Mouse (Mus musculus) stomach, embryonic 14.5 days (tissue): Measurements from ENCODE around the gene Sec16b. TPM values are rescaled to one million over a fixed set of nuclear protein-coding genes. Genes with fewer than 3 reads are reported as not detected.
A peak's percentile ranks its signal among the peaks of the same experiment; 100 is the strongest.

Source experiments
- ATAC-seq: fragments of 200-750 bp; cut with Nextera tagmentation; 2 replicates; pipeline ENCODE4 v1.8.0; 2017; ENCODE audit warnings: low read depth, moderate TSS enrichment; ENCODE audit not compliant: insufficient number of reproducible peaks, insufficient read depth, low FRiP score
- H3K27ac ChIP-seq: fragments of 300-500 bp; sonication (generic); 2 replicates; pipeline ENCODE4 v1.5.1; 2014; ENCODE audit warnings: mild to moderate bottlenecking, low read length, moderate library complexity, mixed read lengths
- H3K27me3 ChIP-seq: fragments of 300-500 bp; sonication (generic); 2 replicates; pipeline ENCODE4 v1.6.1; 2014; ENCODE audit warnings: low read length, control low read depth, mixed read lengths; ENCODE audit not compliant: control insufficient read depth, insufficient read depth
- H3K36me3 ChIP-seq: fragments of 300-500 bp; sonication (generic); 2 replicates; pipeline ENCODE4 v1.6.1; 2014; ENCODE audit warnings: mild to moderate bottlenecking, control low read depth, low read length, moderate library complexity, mixed read lengths; ENCODE audit not compliant: control insufficient read depth, insufficient read depth
- H3K4me1 ChIP-seq: fragments of 300-500 bp; sonication (generic); 2 replicates; pipeline ENCODE4 v1.6.1; 2014; ENCODE audit warnings: low read length, control low read depth, mixed read lengths; ENCODE audit not compliant: control insufficient read depth, insufficient read depth
- H3K4me2 ChIP-seq: fragments of 300-500 bp; sonication (generic); replicated peaks from 2 replicates; pipeline ENCODE4 v1.6.1; 2014; ENCODE audit warnings: low read depth, low read length, control low read depth
- H3K4me3 ChIP-seq: fragments of 300-500 bp; sonication (generic); 2 replicates; pipeline ENCODE4 v1.5.1; 2014; ENCODE audit warnings: low read depth, low read length, control low read depth
- H3K9ac ChIP-seq: fragments of 300-500 bp; sonication (generic); replicated peaks from 2 replicates; pipeline ENCODE4 v1.6.1; 2014; ENCODE audit warnings: low read depth, mild to moderate bottlenecking, control low read depth, low read length, moderate library complexity, mixed read lengths
- H3K9me3 ChIP-seq: fragments of 300-500 bp; sonication (generic); 2 replicates; pipeline ENCODE4 v1.6.1; 2016; ENCODE audit warnings: low read depth, low read length, control low read depth; ENCODE audit not compliant: control insufficient read depth
- WGBS: fragments of 180-500 bp; shearing (Covaris S2); extraction: QIAGEN DNeasy Blood & Tissue Kit; methylation state at CpG from one replicate; pipeline ENCODE4 v1.1.7; 2014; 5-methylcytosine and 5-hydroxymethylcytosine counted together
- polyA plus RNA-seq: library from polyadenylated mRNA; unstranded; fragments of >200 nt; fragmentation: Nextera tagmentation; extraction: Ambion mirVana; gene quantifications from 2 replicates; pipeline ENCODE4 v1.2.1, GENCODE M21; 2014

Gene Sec16b
- polyA plus RNA-seq, 1 experiment from 2014 or later, result 6.7 TPM

DNA sequence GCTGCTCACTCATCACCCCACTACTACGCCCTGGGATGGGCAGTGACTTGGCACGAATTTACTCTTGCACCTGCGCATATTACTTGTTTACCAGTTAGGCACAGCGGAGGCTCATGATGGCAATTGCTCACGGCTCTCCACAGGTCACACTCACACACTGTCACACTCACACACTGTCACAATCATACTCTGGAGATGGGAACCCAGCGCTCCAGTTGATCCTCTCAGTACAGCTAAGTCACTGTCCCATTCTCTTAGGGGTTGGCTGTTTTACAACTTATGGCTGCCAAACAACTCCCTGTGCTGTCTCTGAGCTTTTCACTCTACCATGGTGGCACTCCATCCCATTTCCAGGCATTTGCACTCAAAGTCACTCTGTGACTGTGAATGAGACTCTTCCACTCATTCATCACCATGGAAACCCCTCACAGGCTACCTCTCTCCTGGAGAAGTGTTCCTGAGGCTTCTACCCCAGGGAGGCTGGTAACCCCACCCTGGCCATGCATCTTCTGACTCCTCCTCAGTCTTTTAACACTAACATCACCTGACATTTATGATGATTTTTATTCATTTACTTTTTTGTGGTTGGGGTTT lies 5.1 kb upstream of the Sec16b start:
- no peak overlapping the region for H3K27ac ChIP-seq
- WGBS, result 86% methylated on average over 6 of the region's 6 CpGs

DNA sequence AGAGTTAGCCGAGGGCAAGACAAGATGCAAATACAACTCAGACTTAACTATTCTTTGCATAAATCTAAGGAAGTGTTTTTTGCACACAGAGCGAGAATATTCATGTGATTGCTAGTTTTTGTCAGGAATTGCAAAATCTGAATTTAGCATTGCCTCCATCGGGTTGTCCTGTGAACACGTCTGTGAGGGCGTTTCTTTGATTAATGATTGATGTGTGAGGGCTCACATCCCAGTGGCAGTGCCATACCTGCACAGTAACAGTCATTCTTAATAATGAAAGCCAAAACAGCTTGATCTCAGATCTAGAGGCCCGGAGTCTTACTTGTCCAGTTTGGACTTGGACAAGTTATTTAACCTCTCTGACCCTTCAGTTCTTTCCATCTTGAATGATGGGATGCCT lies 3.5 kb upstream of the Sec16b start:
- no peaks in the 10 kb centered on the region for H3K9me3 ChIP-seq
- H3K9ac ChIP-seq, result no peak overlapping the region
- H3K4me3 ChIP-seq, result no peak overlapping the region
- ATAC-seq, result no peak
- H3K4me2 ChIP-seq, result no peak overlapping the region
- no peaks in the 10 kb centered on the region for H3K36me3 ChIP-seq
- 0 out of 2 replicates have a peak, but pooled peaks cover 6% of the 10 kb centered on the region for H3K4me1 ChIP-seq
- no peak overlapping the region for H3K27ac ChIP-seq
- no peaks in the 10 kb centered on the region for H3K27me3 ChIP-seq
- 70% methylated on average over 6 of the region's 6 CpGs for WGBS

More for the DNA sequence above, 5.1 kb upstream of the Sec16b start:
- no peak overlapping the region for H3K4me3 ChIP-seq
- no peaks in the 10 kb centered on the region for H3K36me3 ChIP-seq
- H3K27me3 ChIP-seq, result no peaks in the 10 kb centered on the region
- H3K4me2 ChIP-seq, result no peak overlapping the region
- no peaks in the 10 kb centered on the region for H3K4me1 ChIP-seq
- ATAC-seq, result no peak
- H3K9me3 ChIP-seq, result no peaks in the 10 kb centered on the region
- H3K9ac ChIP-seq, result no peak overlapping the region

DNA sequence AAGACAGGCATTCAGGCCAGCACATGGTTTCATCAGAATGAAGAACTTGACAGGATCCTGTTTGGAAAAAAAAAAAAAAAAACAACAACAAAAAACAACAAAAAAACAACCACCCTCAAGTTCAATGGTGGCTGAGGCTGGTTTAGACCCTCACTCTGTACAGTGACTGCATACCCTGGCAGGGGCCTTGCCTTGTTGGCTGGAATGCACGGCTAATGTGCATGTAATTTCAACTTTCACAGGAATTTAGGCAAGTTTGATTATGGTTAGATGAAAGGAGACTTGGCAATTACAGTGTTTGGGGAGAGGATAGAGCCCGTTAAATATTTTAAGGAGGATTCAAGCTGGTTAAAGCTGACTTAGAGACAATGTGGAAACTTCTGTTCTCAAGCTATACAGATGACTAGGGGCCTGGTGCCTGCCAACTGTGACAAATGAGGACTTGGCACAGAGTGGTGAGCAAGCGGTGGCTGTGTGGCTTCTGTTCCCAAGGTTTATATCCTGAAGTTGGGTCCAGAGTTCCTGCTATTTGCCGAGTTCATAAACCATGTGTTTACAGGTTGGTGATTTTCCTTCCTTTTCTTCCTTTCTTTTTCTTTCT lies 567 bp downstream of the Sec16b start:
- no peaks in the 10 kb centered on the region for H3K27me3 ChIP-seq
- no peaks in the 10 kb centered on the region for H3K36me3 ChIP-seq
- H3K4me1 ChIP-seq, result 0 out of 2 replicates have a peak, but pooled peaks cover 6% of the 10 kb centered on the region
- peak overlapping the region; percentile 6 for H3K4me2 ChIP-seq
- peak overlapping the region; percentile 33; the same call in 1 of the 2 replicates for H3K27ac ChIP-seq
- no peak overlapping the region for H3K9ac ChIP-seq
- no peaks in the 10 kb centered on the region for H3K9me3 ChIP-seq
- ATAC-seq, result no peak
- WGBS, result 36% methylated on average over 4 of the region's 4 CpGs
- H3K4me3 ChIP-seq, result no peak overlapping the region

DNA sequence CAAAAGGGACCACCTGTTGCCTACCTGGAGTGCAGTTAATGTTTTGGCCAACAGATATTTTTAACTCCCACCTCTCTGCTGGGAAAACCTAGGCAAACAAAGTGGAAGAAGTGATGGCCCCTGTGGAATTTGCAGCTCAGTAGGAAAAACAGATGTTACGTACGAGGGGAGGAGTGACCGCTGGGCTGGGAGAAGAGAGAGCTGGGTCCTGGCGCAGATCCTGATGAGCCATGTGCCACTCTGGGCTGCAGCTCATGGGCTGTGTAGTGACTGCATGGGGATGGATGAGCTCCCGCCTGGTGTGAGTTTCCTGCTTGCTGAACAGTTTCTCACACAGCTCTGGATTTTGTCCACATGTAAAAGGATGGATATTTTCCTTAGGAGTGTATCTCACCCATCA lies 1.3 kb downstream of the Sec16b start:
- Histone ChIP-seq H3K36me3 (no peaks in the 10 kb centered on the region), H3K4me3 (no peak overlapping the region), H3K27me3 (no peaks in the 10 kb centered on the region), H3K9me3 (no peaks in the 10 kb centered on the region), H3K9ac (no peak overlapping the region), H3K27ac (no peak overlapping the region), H3K4me1 (0 out of 2 replicates have a peak, but pooled peaks cover 6% of the 10 kb centered on the region), H3K4me2 (no peak overlapping the region)
- 34% methylated on average over 5 of the region's 5 CpGs for whole genome bisulfite sequencing
- no peak for ATAC-seq

DNA sequence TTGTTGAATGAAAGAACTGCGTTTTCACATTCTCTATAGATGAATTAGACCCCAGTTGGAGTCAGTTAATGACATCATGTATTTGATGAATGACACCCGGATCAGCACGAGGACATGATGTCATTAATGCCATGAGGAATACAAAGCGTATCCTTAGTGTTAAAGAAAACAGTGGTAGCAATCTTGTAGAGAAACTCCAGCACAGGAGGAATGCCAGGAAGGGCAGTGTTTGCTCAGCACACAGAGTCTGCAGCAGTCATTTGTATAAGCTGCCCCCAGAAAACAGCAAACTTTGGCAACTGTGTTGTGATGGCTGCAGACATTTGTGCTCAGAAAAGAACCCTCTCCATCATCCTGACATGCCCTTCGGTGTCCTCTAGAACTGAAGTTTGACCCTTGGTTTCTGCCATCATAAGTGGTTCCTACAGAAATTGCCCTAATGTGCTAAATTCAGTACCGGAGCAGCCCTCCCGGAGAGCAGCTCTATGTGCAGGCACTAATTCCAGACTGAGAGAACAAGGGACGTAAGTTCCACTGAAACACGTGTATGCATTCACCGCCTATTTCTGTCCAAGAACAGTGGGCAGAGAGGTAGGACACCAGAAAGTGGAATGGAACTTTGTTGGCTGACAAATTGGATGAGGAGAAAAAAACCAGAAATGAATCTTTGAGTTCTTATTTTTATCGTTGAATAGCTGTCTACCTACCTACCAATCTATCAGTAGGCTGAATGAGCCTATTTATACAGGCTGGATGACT lies 6.3 kb downstream of the Sec16b start:
- no peaks in the 10 kb centered on the region for H3K36me3 ChIP-seq
- no peaks in the 10 kb centered on the region for H3K27me3 ChIP-seq
- no peak overlapping the region for H3K4me2 ChIP-seq
- 52% methylated on average over 11 of the region's 11 CpGs for WGBS
- no peak overlapping the region for H3K4me3 ChIP-seq
- no peak for ATAC-seq
- no peak overlapping the region for H3K9ac ChIP-seq
- H3K9me3 ChIP-seq, result no peaks in the 10 kb centered on the region
- H3K4me1 ChIP-seq, result 0 out of 2 replicates have a peak, but pooled peaks cover under 1% of the 10 kb centered on the region
- no peak overlapping the region for H3K27ac ChIP-seq

GRCm38 (mm10) chr1:157513559-157513958 lies 7.0 kb downstream of the Sec16b start:
- Histone ChIP-seq H3K4me1 (no peaks in the 10 kb centered on the region), H3K36me3 (no peaks in the 10 kb centered on the region), H3K9me3 (no peaks in the 10 kb centered on the region), H3K4me3 (no peak overlapping the region), H3K27me3 (no peaks in the 10 kb centered on the region), H3K4me2 (no peak overlapping the region), H3K27ac (no peak overlapping the region), H3K9ac (no peak overlapping the region)
- WGBS, result 69% methylated on average over 9 of the region's 9 CpGs
- ATAC-seq, result no peak

- ATAC-seq, result no peak
- Histone ChIP-seq H3K27ac (no peak overlapping the region), H3K9ac (no peak overlapping the region), H3K4me3 (no peak overlapping the region), H3K4me2 (no peak overlapping the region), H3K27me3 (no peaks in the 10 kb centered on the region), H3K9me3 (no peaks in the 10 kb centered on the region), H3K4me1 (no peaks in the 10 kb centered on the region), H3K36me3 (no peaks in the 10 kb centered on the region)
- 47% methylated on average over 4 of the region's 4 CpGs for WGBS
Measured at GRCm38 (mm10) chr1:157514298-157514697, 7.8 kb downstream of the Sec16b start.

DNA sequence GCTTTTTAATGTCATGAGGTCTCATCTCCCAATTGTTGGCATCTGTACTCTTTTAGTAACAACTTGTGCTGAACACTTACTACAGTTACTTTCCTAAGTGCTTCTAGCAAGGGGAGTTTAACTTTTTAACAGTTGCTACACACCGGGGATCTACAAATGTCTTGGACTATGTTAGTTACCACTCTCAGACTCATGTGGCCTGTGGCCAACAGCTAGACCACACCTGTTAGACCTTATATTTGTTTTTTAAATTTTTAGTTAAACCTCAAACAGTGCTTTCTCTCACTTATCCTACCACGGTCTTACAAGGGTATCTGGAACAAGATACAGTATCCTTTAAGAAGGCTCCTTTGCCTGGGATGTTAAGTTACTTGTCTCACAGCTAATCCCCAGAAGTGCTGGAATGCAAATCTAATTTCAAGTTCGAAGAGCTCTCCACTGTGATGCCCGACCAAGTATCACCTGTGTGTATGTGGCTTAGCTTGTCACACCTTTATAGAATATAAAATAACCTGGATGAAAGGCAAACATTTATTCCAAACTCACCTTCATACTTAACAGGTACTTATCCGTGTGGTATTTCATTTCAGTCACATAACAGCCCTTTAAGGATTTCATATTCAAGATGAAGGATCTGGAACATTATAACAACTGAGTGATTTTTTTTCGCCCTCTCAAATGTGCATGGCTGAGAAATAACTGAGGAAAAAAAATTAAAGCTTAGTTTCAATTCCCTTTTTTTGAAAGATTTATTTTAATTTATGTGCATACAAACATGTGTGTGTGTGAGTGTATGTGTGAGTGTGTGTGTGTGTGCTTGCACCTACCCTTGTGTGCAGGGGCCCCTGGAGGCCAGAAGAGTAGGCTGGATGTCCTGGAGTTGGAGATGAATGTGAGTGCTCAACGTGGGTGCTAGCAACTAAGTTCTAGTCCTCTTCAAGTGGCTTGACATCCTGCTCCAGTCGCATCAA lies 10.6 kb downstream of the Sec16b start:
- 79% methylated on average over 8 of the region's 8 CpGs for WGBS
- H3K4me1 ChIP-seq, result no peaks in the 10 kb centered on the region
- H3K36me3 ChIP-seq, result no peaks in the 10 kb centered on the region
- no peaks in the 10 kb centered on the region for H3K9me3 ChIP-seq
- H3K9ac ChIP-seq, result no peak overlapping the region
- ATAC-seq, result no peak
- no peak overlapping the region for H3K4me3 ChIP-seq
- H3K27me3 ChIP-seq, result no peaks in the 10 kb centered on the region
- H3K4me2 ChIP-seq, result no peak overlapping the region
- no peak overlapping the region for H3K27ac ChIP-seq
